Mouse (Mus musculus) CH12.LX (cell line): ENCODE measurements at regions not wholly inside any gene's neighbourhood (a gene's known extent, or its start where the extent isn't known, plus 50 kb on each side); places are given as distances from the start of the nearest gene placed in this dataset.
A peak's percentile ranks its signal among the peaks of the same experiment; 100 is the strongest.

ENCODE experiments used
- DNase-seq: peaks from one replicate; pipeline ENCODE4 v3.0.0-alpha.2; 2013; ENCODE audit errors: extremely low read depth
- H3K27ac ChIP-seq: 2 replicates; pipeline ENCODE4 v1.5.1; 2012; ENCODE audit warnings: low read depth, mild to moderate bottlenecking, control low read depth, moderate library complexity; ENCODE audit not compliant: insufficient read depth
- H3K27me3 ChIP-seq: replicated peaks from 2 replicates; pipeline ENCODE3; 2012; ENCODE audit warnings: inconsistent platforms
- H3K36me3 ChIP-seq, 2 experiments: replicated peaks in 1 of 2; 2 replicates each; pipeline versions ENCODE3 to v1.6.1; 2012; ENCODE audit warnings: inconsistent platforms in 1 of 2, low read length in 1 of 2, mild to moderate bottlenecking in 1 of 2, mixed read lengths in 1 of 2, moderate library complexity in 1 of 2; ENCODE audit not compliant: control insufficient read depth in 1 of 2, insufficient read depth in 1 of 2
- H3K4me1 ChIP-seq, 2 experiments: 2 replicates each; pipeline ENCODE4 v1.6.1; 2012; ENCODE audit warnings: inconsistent platforms in 1 of 2, moderate library complexity in 1 of 2; ENCODE audit not compliant: insufficient read depth in 2 of 2, control insufficient read depth in 1 of 2
- H3K4me2 ChIP-seq: 2 replicates; pipeline ENCODE4 v1.6.1; 2012; ENCODE audit warnings: low read depth, mild to moderate bottlenecking, control low read depth; ENCODE audit not compliant: poor library complexity, insufficient read depth, severe bottlenecking
- H3K4me3 ChIP-seq, 3 experiments: fragments of 150-350 bp in 1 of 3; sonication (generic) in 1 of 3; replicated peaks in 1 of 3; 2 replicates each; pipeline versions ENCODE3 to v1.5.1; 2011 to 2012; ENCODE audit warnings: low read depth in 2 of 3, low read length in 2 of 3, mild to moderate bottlenecking in 2 of 3, moderate library complexity in 2 of 3, control low read depth in 1 of 3, improper control_type of control experiment in 1 of 3, inconsistent platforms in 1 of 3, mixed read lengths in 1 of 3; ENCODE audit not compliant: poor library complexity in 1 of 3
- H3K79me2 ChIP-seq: replicated peaks from 2 replicates; pipeline ENCODE4 v1.6.1; 2012; ENCODE audit warnings: mild to moderate bottlenecking, moderate library complexity; ENCODE audit not compliant: control insufficient read depth, poor library complexity, insufficient read depth, severe bottlenecking; ENCODE audit errors: extremely low read depth
- H3K9ac ChIP-seq: 2 replicates; pipeline ENCODE4 v1.6.1; 2012; ENCODE audit warnings: low read depth, mild to moderate bottlenecking, control low read depth, moderate library complexity; ENCODE audit not compliant: insufficient read depth
- H3K9me3 ChIP-seq: replicated peaks from 2 replicates; pipeline ENCODE3; 2012; ENCODE audit warnings: low read length, inconsistent platforms, mixed read lengths
- CTCF ChIP-seq, 2 experiments: IDR thresholded peaks in 1 of 2; conservative IDR thresholded peaks in 1 of 2; 2 replicates each; pipeline ENCODE4 v1.5.1; 2011 to 2012; ENCODE audit warnings: low read depth in 2 of 2, low read length in 2 of 2, improper control_type of control experiment in 1 of 2, inconsistent platforms in 1 of 2, mild to moderate bottlenecking in 1 of 2, moderate library complexity in 1 of 2
- E2F4 ChIP-seq: IDR thresholded peaks from 2 replicates; pipeline ENCODE4 v1.6.1; 2011; ENCODE audit warnings: low read depth, low read length, improper control_type of control experiment; ENCODE audit not compliant: insufficient replicate concordance
- IRF4 ChIP-seq: IDR thresholded peaks from 2 replicates; pipeline ENCODE4 v1.6.1; 2014; ENCODE audit warnings: low read depth, mild to moderate bottlenecking, inconsistent platforms, low read length, improper control_type of control experiment
- MAZ ChIP-seq: IDR thresholded peaks from 2 replicates; pipeline ENCODE4 v1.6.1; 2012; ENCODE audit warnings: low read depth, mild to moderate bottlenecking, inconsistent platforms, low read length, improper control_type of control experiment, moderate library complexity
- NRF1 ChIP-seq: IDR thresholded peaks from 2 replicates; pipeline ENCODE4 v1.6.1; 2014; ENCODE audit warnings: low read depth, mild to moderate bottlenecking, inconsistent platforms, low read length, improper control_type of control experiment, moderate library complexity
- PAX5 ChIP-seq: IDR thresholded peaks from 2 replicates; pipeline ENCODE4 v1.6.1; 2012; ENCODE audit warnings: low read length, inconsistent platforms, mixed read lengths
- POLR2A ChIP-seq: IDR thresholded peaks from 2 replicates; pipeline ENCODE4 v1.6.1; 2011; ENCODE audit warnings: low read depth, mild to moderate bottlenecking, improper control_type of control experiment, low read length
- POLR2AphosphoS2 ChIP-seq: IDR thresholded peaks from 2 replicates; pipeline ENCODE4 v1.6.1; 2011; ENCODE audit warnings: low read depth, low read length, improper control_type of control experiment
- RAD21 ChIP-seq: IDR thresholded peaks from 2 replicates; pipeline ENCODE4 v1.6.1; 2011; ENCODE audit warnings: low read depth, mild to moderate bottlenecking, low read length, improper control_type of control experiment, moderate library complexity
- SMC3 ChIP-seq: IDR thresholded peaks from 2 replicates; pipeline ENCODE4 v1.6.1; 2011; ENCODE audit warnings: low read depth, low read length, improper control_type of control experiment
- TBP ChIP-seq: conservative IDR thresholded peaks from 2 replicates; pipeline ENCODE4 v1.6.1; 2011; ENCODE audit warnings: low read depth, low read length, improper control_type of control experiment
- TCF12 ChIP-seq: IDR thresholded peaks from 2 replicates; pipeline ENCODE4 v1.6.1; 2014; ENCODE audit warnings: low read depth, mild to moderate bottlenecking, inconsistent platforms, low read length, improper control_type of control experiment
- USF1 ChIP-seq: IDR thresholded peaks from 2 replicates; pipeline ENCODE4 v1.6.1; 2014; ENCODE audit warnings: low read depth, mild to moderate bottlenecking, inconsistent platforms, low read length, improper control_type of control experiment
- USF2 ChIP-seq: conservative IDR thresholded peaks from 2 replicates; pipeline ENCODE4 v1.6.1; 2011; ENCODE audit warnings: low read depth, low read length, improper control_type of control experiment
- ZC3H11A ChIP-seq: IDR thresholded peaks from 2 replicates; pipeline ENCODE4 v1.6.1; 2012; ENCODE audit warnings: low read depth, mild to moderate bottlenecking, inconsistent platforms, low read length, improper control_type of control experiment
- ZNF384 ChIP-seq: IDR thresholded peaks from 2 replicates; pipeline ENCODE4 v1.6.1; 2012; ENCODE audit warnings: low read depth, low read length, improper control_type of control experiment, inconsistent platforms
- dilution Hi-C: fragments of 300-500 bp; cut with MboI; formaldehyde crosslinking; loops from 2 replicates; pipeline ENCODE4 v1.14.3; 2020; ENCODE audit warnings: low sequenced_read_pairs; ENCODE audit not compliant: extremely low pct_unique_long_range_greater_than_20kb, extremely low pct_ligation_motif_present
- in situ Hi-C: fragments of 300-500 bp; cut with MboI; formaldehyde crosslinking; loops from 3 replicates; pipeline ENCODE4 v1.14.3; 2019; ENCODE audit warnings: low sequenced_read_pairs, low pct_ligation_motif_present, low pct_unique_long_range_greater_than_20kb, mixed read lengths

- Histone ChIP-seq H3K27ac (no peak overlapping the region), H3K4me2 (no peak overlapping the region), H3K9ac (no peak overlapping the region), H3K79me2 (no peaks in the 10 kb centered on the region), H3K4me3 (no peak overlapping the region), H3K27me3 (peaks cover 83% of the 10 kb centered on the region), H3K36me3 (no peaks in the 10 kb centered on the region), H3K4me1 (no peaks in the 10 kb centered on the region), H3K9me3 (no peaks in the 10 kb centered on the region)
- TF ChIP-seq POLR2A (no peak), TBP (no peak), USF1 (no peak), PAX5 (no peak), IRF4 (no peak), USF2 (no peak), CTCF (conservative IDR thresholded peaks at IDR 0.05 in 1 of 2, IDR thresholded peaks at IDR 0.05 in 1 of 2; ENCODE audit: low read depth in 2 of 2, low read length in 2 of 2) (peak in 1 of 2 experiments; percentile 40; a peak in 2 of 4 replicates), E2F4 (no peak), MAZ (no peak), SMC3 (0 out of 2 replicates have a peak, but pooled peaks have one; percentile 17), RAD21 (peak; percentile 44), ZNF384 (no peak)
- in situ Hi-C loops (no loop called here), dilution Hi-C loops (no loop called here)
- DNase-seq: no peak
These were observed 126.6 kb upstream of the Nlrp1b start for GRCm38 (mm10) chr11:71357089-71357488.

DNA sequence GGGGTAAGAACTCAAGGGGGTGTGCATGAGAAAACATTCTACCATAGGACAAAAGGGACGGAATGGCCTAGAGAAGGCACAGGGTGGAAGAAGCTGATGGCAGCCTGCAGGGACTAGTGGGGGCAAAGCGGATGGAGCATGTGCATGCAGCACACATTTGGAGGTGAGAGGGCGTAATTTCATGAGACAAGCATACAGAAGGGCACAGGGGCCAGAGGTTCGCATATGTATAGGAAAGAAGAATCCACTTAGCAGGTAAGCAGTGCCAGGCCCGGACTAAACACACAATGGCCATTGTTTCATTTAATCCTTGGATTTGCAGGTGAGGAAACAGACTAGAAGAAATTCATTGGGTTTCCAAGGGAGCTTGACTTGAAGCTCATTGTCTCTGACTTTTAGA is 130.3 kb upstream of the Nlrp1b start:
- Histone ChIP-seq H3K27ac (no peak overlapping the region), H3K36me3 (no peaks in the 10 kb centered on the region), H3K27me3 (peaks cover 80% of the 10 kb centered on the region), H3K9ac (no peak overlapping the region), H3K4me3 (no peak overlapping the region), H3K4me1 (no peaks in the 10 kb centered on the region), H3K4me2 (no peak overlapping the region), H3K79me2 (no peaks in the 10 kb centered on the region), H3K9me3 (no peaks in the 10 kb centered on the region)
- TF ChIP-seq TCF12 (no peak), ZC3H11A (no peak)
- no peak for DNase-seq
- dilution Hi-C loops (no loop called here), in situ Hi-C loops (no loop called here)

DNA sequence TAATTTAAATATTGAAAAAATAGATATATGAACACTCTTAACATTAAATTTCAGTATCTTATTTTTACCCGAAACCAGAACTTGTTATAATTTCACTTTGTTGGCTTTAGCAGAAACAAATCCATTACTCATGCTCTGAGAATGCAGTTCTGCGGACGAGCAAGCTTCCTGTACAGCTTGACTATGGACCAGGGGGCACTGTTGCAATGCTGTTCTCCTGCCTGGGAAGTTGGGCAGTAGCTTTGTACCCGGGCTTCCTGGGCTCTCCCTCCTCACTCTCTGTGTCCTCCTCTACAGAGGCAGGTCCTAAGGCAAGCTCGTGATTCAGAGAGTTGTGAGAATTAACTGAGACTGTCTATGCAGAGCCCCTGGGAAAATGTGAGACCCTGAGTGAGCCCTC is 141.3 kb upstream of the Nlrp1b start:
- in situ Hi-C loops: no loop called here
- no peaks in the 10 kb centered on the region for H3K9me3 ChIP-seq
- peak in 1 of 2 experiments; percentile 31; a peak in 1 of 4 replicates for TF ChIP-seq CTCF (conservative IDR thresholded peaks at IDR 0.05 in 1 of 2, IDR thresholded peaks at IDR 0.05 in 1 of 2; ENCODE audit: low read depth in 2 of 2, low read length in 2 of 2)
- no peak for TF ChIP-seq POLR2AphosphoS2
- TF ChIP-seq NRF1: no peak
- TF ChIP-seq, all 38 proteins: peak for 1
- no peaks in the 10 kb centered on the region for H3K4me1 ChIP-seq
- no peak overlapping the region for H3K4me3 ChIP-seq
- H3K4me2 ChIP-seq: no peak overlapping the region
- no peaks in the 10 kb centered on the region for H3K36me3 ChIP-seq
- dilution Hi-C loops: no loop called here
- H3K79me2 ChIP-seq: no peaks in the 10 kb centered on the region
- peaks cover 89% of the 10 kb centered on the region for H3K27me3 ChIP-seq
- H3K27ac ChIP-seq: no peak overlapping the region
- no peak overlapping the region for H3K9ac ChIP-seq
- DNase-seq: no peak
